Mouse (Mus musculus) kidney, embryonic 16.5 days (tissue): Measurements from ENCODE around the gene Casq1. TPM values are rescaled to one million over a fixed set of nuclear protein-coding genes. Genes with fewer than 3 reads are reported as not detected.
A peak's percentile ranks its signal among the peaks of the same experiment; 100 is the strongest.

Experiments
- ATAC-seq: fragments of 200-750 bp; cut with Nextera tagmentation; 2 replicates; pipeline ENCODE4 v1.8.0; 2017; ENCODE audit warnings: moderate TSS enrichment; ENCODE audit not compliant: low FRiP score, low TSS enrichment
- H3K27ac ChIP-seq: fragments of 300-500 bp; sonication (generic); 2 replicates; pipeline ENCODE4 v1.5.1; 2014; ENCODE audit warnings: low read length
- H3K27me3 ChIP-seq: fragments of 300-500 bp; sonication (generic); 2 replicates; pipeline ENCODE4 v1.6.1; 2014; ENCODE audit warnings: low read length, control low read depth, mixed read lengths; ENCODE audit not compliant: insufficient read depth
- H3K36me3 ChIP-seq: fragments of 300-500 bp; sonication (generic); 2 replicates; pipeline ENCODE4 v1.6.1; 2014; ENCODE audit warnings: low read length, control low read depth, mixed read lengths; ENCODE audit not compliant: insufficient read depth
- H3K4me1 ChIP-seq: fragments of 300-500 bp; sonication (generic); 2 replicates; pipeline ENCODE4 v1.6.1; 2014; ENCODE audit warnings: low read length, control low read depth, mixed read lengths; ENCODE audit not compliant: insufficient read depth
- H3K4me2 ChIP-seq: fragments of 300-500 bp; sonication (generic); replicated peaks from 2 replicates; pipeline ENCODE4 v1.6.1; 2014; ENCODE audit warnings: low read depth, low read length
- H3K4me3 ChIP-seq: fragments of 300-500 bp; sonication (generic); 2 replicates; pipeline ENCODE4 v1.5.1; 2014; ENCODE audit warnings: mild to moderate bottlenecking, low read length
- H3K9ac ChIP-seq: fragments of 300-500 bp; sonication (generic); replicated peaks from 2 replicates; pipeline ENCODE4 v1.6.1; 2014; ENCODE audit warnings: low read length
- H3K9me3 ChIP-seq: fragments of 300-500 bp; sonication (generic); 2 replicates; pipeline ENCODE4 v1.6.1; 2016; ENCODE audit warnings: low read length, control low read depth
- WGBS: fragments of 180-500 bp; shearing (Covaris S2); extraction: QIAGEN DNeasy Blood & Tissue Kit; methylation state at CpG from one replicate; pipeline ENCODE4 v1.1.7; 2014; 5-methylcytosine and 5-hydroxymethylcytosine counted together
- polyA plus RNA-seq: library from polyadenylated mRNA; unstranded; fragments of >200 nt; fragmentation: Nextera tagmentation; extraction: Ambion mirVana; gene quantifications from 2 replicates; pipeline ENCODE4 v1.2.1, GENCODE M21; 2015

The Casq1 gene
- polyA plus RNA-seq, 1 experiment from 2014 or later, result 5.6 TPM

- Histone ChIP-seq H3K27me3 (no peaks in the 10 kb centered on the region), H3K27ac (peak overlapping the region; percentile 33), H3K4me1 (peaks cover 50% of the 10 kb centered on the region), H3K4me2 (no peak overlapping the region), H3K9me3 (no peaks in the 10 kb centered on the region), H3K9ac (no peak overlapping the region), H3K4me3 (no peak overlapping the region), H3K36me3 (peaks cover 40% of the 10 kb centered on the region)
- ATAC-seq, result no peak
- WGBS, result 54% methylated on average over 7 of the region's 7 CpGs
Measured at GRCm38 (mm10) chr1:172200871-172201447, 18.7 kb downstream of the Casq1 start.

DNA sequence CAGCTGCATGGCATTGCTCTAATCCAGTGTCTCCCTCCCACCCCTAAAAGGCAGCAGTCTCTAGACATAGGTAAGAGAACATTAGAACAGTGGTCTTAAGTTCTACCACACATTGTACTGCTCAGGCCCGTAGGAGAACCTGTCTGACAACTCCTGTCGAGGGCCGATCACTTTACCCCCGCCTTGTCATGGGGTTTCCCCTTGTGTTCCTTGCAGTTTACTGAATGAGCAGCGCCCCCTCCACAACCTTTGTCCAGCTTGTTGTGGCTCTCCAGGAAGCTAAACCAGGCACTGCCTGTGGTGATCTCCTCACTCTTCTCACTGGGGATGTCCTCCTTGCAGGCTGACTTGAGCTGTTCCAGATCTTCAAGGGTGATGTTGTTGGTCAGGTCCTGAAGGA lies 19.5 kb downstream of the Casq1 start:
- H3K36me3 ChIP-seq, result peaks cover 47% of the 10 kb centered on the region
- H3K9ac ChIP-seq, result no peak overlapping the region
- H3K27ac ChIP-seq, result no peak overlapping the region
- H3K4me1 ChIP-seq, result peaks cover 42% of the 10 kb centered on the region
- H3K27me3 ChIP-seq, result no peaks in the 10 kb centered on the region
- no peak overlapping the region for H3K4me2 ChIP-seq
- no peaks in the 10 kb centered on the region for H3K9me3 ChIP-seq
- ATAC-seq, result no peak
- no peak overlapping the region for H3K4me3 ChIP-seq
- WGBS, result 87% methylated on average over 5 of the region's 5 CpGs

DNA sequence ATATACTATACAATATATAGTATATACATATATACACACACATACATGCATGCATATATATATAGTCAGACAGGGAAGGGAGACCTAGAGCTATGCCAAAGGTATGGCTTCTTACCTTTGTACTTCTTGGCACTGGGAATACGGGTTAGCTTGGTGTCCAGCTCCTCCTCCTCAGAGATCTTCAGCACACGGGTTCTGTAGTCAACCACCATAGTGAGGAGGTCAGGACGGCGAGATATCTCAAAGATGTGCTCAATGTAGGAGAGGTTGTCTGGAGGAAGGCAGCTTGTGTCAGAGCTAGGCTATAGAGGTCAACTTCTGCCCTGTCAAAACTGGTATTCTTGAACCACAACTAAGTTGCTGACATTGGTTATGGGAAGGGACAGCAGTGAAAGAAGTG lies 20.7 kb downstream of the Casq1 start:
- Histone ChIP-seq H3K4me3 (no peak overlapping the region), H3K4me2 (no peak overlapping the region), H3K36me3 (peaks cover 57% of the 10 kb centered on the region), H3K4me1 (peaks cover 31% of the 10 kb centered on the region), H3K9me3 (no peaks in the 10 kb centered on the region), H3K27me3 (no peaks in the 10 kb centered on the region), H3K27ac (no peak overlapping the region), H3K9ac (no peak overlapping the region)
- no peak for ATAC-seq
- WGBS, result 89% methylated on average over 4 of the region's 4 CpGs

GRCm38 (mm10) chr1:172198316-172198715 lies 21.4 kb downstream of the Casq1 start:
- Histone ChIP-seq H3K9me3 (no peaks in the 10 kb centered on the region), H3K36me3 (peaks cover 64% of the 10 kb centered on the region), H3K4me2 (no peak overlapping the region), H3K27me3 (no peaks in the 10 kb centered on the region), H3K9ac (no peak overlapping the region), H3K27ac (no peak overlapping the region), H3K4me3 (no peak overlapping the region), H3K4me1 (peaks cover 24% of the 10 kb centered on the region)
- 91% methylated on average over 8 of the region's 8 CpGs for WGBS
- ATAC-seq, result no peak

DNA sequence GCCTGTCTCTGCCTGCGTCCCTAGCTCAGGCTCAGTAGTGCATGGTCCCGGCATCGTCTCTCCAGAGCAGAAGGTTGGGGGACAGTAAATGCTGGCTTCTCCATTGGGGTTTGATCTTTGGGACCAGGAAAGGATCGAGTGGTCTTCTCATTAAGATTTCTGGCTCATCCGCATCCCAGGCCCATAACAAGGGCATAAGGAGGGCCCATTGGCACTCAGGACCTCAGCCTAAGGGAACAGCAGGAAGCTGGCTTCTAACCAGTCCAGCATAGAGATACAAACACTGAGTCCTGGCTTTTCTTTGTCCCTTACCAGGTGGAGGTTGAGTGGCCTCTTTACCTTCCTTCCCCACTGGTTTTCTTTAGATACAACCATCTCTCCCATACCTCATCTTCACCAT lies 21.8 kb downstream of the Casq1 start:
- Histone ChIP-seq H3K4me3 (no peak overlapping the region), H3K27ac (no peak overlapping the region), H3K27me3 (no peaks in the 10 kb centered on the region), H3K4me2 (no peak overlapping the region), H3K9me3 (no peaks in the 10 kb centered on the region), H3K9ac (no peak overlapping the region), H3K4me1 (peaks cover 20% of the 10 kb centered on the region), H3K36me3 (peaks cover 64% of the 10 kb centered on the region)
- WGBS, result 84% methylated on average over 5 of the region's 5 CpGs
- no peak for ATAC-seq

DNA sequence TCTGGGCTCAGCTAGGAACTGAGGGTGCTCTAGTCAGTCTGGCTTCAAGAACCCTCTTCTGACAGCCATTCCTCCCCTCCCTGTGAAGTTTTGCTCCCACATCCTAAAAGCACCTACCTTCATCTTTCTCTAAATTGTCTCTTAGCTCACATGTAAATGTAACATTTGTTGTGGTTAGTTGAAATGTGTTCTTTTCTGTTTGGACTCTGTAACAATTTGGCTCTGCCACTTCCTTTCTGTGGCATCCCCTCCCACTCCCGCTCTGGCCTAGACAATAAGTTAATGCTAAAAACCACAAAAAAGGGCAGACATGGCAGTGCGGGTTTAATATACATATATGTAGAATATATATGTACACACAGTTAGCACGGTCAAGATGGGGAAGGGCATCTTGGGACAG lies 22.5 kb downstream of the Casq1 start:
- 88% methylated on average over 3 of the region's 3 CpGs for WGBS
- H3K9me3 ChIP-seq, result no peaks in the 10 kb centered on the region
- no peak overlapping the region for H3K27ac ChIP-seq
- ATAC-seq, result no peak
- no peak overlapping the region for H3K4me3 ChIP-seq
- peaks cover 13% of the 10 kb centered on the region for H3K4me1 ChIP-seq
- H3K27me3 ChIP-seq, result no peaks in the 10 kb centered on the region
- peaks cover 71% of the 10 kb centered on the region for H3K36me3 ChIP-seq
- no peak overlapping the region for H3K9ac ChIP-seq
- H3K4me2 ChIP-seq, result no peak overlapping the region

DNA sequence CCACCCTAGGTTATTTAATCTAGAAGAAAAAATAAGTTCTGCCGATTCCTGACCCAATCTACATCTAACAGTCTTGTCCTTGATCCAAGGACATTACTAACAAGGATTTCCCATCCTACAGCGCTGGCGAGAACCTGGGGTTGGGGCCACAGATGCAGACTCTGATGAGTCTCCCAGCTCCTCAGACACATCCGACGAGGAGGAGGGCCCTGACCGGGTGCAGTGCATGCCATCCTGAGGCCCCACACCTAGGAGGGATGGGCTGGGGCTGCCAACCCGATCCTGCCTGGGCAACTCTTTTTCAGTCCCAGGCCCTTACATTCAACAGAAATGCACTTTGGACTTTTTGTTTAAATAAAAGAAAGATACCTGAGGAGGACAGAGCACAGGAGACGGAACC lies 25.2 kb downstream of the Casq1 start:
- no peaks in the 10 kb centered on the region for H3K9me3 ChIP-seq
- H3K4me1 ChIP-seq, result no peaks in the 10 kb centered on the region
- H3K36me3 ChIP-seq, result peaks cover 81% of the 10 kb centered on the region
- H3K27ac ChIP-seq, result no peak overlapping the region
- no peaks in the 10 kb centered on the region for H3K27me3 ChIP-seq
- 80% methylated on average over 8 of the region's 8 CpGs for WGBS
- ATAC-seq, result no peak
- H3K4me3 ChIP-seq, result no peak overlapping the region
- no peak overlapping the region for H3K9ac ChIP-seq
- no peak overlapping the region for H3K4me2 ChIP-seq

- no peaks in the 10 kb centered on the region for H3K9me3 ChIP-seq
- H3K27ac ChIP-seq, result no peak overlapping the region
- no peaks in the 10 kb centered on the region for H3K27me3 ChIP-seq
- H3K4me2 ChIP-seq, result no peak overlapping the region
- no peak overlapping the region for H3K4me3 ChIP-seq
- H3K36me3 ChIP-seq, result peaks cover 80% of the 10 kb centered on the region
- ATAC-seq, result no peak
- 94% methylated on average over 3 of the region's 3 CpGs for WGBS
- H3K9ac ChIP-seq, result no peak overlapping the region
- no peaks in the 10 kb centered on the region for H3K4me1 ChIP-seq
Measured at GRCm38 (mm10) chr1:172192217-172192616, 27.5 kb downstream of the Casq1 start.

DNA sequence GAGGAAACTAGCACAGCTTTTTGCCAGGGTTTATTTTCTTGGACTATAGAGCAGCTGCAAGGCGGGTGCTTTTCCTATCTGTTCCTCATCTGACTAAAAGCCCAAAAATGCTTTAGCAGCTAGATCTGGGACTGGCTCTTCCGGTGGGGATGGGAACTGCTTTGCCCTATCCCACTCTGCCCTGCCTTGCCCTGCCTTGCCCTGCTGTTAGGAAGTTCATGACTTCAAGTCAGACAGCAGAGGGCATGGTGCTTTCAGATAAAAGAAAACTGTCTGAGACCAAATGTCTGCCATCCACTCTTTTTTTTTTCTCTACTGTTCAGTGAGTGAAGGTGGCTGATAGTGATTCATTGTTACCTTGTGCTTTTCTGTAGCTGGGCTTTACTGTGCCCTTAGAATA lies 28.1 kb downstream of the Casq1 start:
- Histone ChIP-seq H3K4me3 (no peak overlapping the region), H3K27me3 (no peaks in the 10 kb centered on the region), H3K4me1 (no peaks in the 10 kb centered on the region), H3K9me3 (no peaks in the 10 kb centered on the region), H3K27ac (no peak overlapping the region), H3K4me2 (no peak overlapping the region), H3K9ac (no peak overlapping the region), H3K36me3 (peaks cover 80% of the 10 kb centered on the region)
- no peak for ATAC-seq
- WGBS, result 83% methylated on average over 2 of the region's 2 CpGs

DNA sequence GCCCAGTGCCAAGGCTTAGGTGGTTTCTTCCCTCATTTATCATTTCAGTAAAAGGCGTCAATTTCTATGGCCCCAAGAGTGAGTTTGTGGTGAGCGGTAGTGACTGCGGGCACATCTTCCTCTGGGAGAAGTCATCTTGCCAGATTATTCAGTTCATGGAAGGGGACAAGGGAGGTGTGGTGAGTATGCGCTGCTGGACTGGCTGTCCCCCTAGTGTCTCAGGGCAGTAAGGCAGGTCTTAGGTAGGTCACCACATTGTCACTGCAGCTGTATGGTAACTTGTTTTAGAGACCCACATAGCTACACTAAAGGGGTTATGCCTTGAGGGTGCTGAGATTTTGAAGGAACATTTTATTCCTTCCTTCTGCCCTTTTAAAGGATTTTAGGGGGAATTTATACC lies 30.8 kb downstream of the Casq1 start:
- ATAC-seq, result no peak
- WGBS, result 77% methylated on average over 4 of the region's 4 CpGs
- Histone ChIP-seq H3K27me3 (no peaks in the 10 kb centered on the region), H3K4me3 (no peak overlapping the region), H3K27ac (no peak overlapping the region), H3K9ac (no peak overlapping the region), H3K4me2 (no peak overlapping the region), H3K4me1 (no peaks in the 10 kb centered on the region), H3K9me3 (no peaks in the 10 kb centered on the region), H3K36me3 (peaks cover 69% of the 10 kb centered on the region)
